Mouse (Mus musculus) c-Kit-negative CD71-positive TER-119-positive erythroid progenitor cells, embryonic 14.5 days (primary cell): Measurements from ENCODE around the gene Ccdc144b.

Source experiments
- DNase-seq: peaks from one replicate; pipeline ENCODE4 v3.0.0-alpha.2; 2013; ENCODE audit warnings: low read depth, low spot score

The Ccdc144b gene

DNA sequence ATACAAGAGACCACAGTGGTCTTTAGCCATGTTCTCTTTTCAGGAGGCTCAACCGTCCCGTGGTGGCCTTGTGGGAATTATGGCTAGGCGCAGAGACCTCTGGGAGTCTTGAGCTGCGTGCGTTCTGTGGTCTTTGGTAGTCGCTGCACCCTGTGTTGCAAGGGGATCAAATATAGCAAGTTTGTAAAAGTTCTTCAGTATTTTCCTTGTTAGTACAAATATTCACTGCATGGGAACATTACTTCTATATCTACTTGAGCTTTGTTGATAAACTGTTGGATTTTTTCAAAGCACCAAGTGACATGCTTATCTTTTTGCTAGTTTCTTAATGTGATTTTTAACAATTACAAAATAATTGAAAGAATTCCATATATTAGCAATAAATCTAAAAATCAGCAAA, at the start of gene Ccdc144b:
Ccdc144b (minus strand) TSS at position 101 of the 400 bp plus-strand sequence.
- DNase-seq, result no peak

DNA sequence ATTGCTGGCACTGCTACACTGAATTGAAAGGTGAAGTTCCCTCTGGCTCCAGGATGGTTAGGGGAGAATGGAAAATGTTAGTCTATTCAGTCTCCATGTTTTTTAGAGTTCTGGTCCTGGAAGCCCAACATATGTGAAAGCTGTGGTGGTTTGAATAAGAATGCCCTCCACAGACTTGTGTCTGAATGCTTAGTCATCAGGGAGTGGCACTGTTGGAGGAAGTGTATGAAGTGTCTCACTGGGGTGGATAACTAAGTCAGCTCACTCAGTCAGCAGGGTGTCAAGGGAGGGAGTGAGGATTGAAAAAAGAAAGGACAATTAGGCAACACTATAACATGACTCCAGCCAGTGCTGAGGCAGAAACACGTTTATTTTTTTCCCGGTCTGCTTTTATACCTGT, 42.0 kb upstream of the Ccdc144b start:
- no peak for DNase-seq

DNA sequence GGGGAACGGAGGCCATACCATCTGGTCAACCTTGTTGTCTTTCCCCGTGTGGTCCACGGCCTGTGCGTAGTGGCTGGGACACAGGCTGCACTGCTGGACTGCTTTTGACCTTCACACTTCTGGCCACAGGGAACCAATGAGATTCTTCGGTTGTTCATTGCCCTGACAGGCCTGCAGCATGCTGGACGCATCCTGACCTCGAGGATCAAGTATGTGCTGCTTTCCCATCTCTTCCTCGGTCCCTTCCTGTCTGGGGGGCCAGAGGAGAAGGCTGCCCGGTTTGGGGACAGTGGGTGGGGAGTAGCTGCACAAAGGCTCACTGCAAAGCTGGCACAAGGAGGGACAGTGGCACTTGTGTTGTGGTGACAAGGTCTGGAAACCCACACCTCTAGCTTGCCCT, 34.2 kb upstream of the Ccdc144b start:
- no peak for DNase-seq

DNA sequence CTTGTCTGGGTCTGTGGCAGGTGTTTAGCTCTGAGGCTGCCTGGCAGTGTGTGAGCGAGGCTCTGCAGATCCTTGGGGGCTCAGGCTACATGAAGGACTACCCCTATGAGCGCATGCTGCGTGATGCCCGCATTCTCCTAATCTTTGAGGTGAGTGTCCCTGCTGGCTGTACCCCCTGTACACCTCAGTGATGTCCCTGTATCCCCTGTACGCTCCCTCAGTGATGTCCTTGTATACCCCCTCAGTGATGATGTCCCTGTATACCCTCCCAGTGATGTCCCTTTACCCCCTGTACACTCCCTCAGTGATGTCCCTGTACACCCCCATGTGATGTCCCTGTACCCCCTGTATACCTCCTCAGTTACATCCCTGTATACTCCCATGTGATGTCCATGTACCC, 32.0 kb upstream of the Ccdc144b start:
- DNase-seq, result no peak

DNA sequence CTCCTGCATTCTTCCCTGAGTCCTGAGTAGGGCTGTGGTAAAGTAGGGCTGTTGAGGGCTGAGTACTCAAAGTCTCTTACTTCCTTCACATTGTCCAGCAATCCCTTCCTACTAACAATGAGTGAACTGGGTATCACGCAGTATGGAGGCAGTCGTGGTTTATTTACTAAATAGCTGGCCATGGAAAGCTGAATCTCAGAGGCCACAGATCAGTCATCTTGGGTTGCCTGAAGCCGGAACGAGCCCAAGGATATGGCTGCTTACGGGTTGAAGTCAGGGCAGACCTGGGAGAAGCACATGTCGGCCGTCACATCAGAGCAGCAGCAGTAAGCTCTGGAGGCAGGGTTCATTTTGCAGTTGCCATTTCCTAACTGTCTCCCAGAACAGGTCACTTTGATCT, 30.0 kb upstream of the Ccdc144b start:
- no peak for DNase-seq

DNA sequence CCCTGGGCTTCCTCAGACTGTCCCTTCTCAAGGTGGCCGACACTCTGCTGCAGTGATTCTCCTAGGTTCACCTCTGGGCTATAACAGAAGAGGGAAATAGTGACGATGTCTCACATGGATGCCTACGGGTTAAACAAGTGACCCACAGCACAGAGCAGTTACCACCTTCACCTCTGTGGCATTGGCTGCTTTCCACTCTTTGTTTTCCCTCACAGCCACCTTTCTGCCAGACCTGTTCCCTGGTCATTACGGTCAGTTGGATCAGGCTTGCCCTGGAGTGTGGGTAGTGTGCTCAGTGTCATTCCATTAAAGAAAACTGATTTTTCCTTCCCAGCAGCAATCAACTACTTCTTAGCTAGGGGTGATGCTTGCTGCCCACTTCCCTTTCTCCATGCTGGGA, 29.5 kb upstream of the Ccdc144b start:
- no peak for DNase-seq

DNA sequence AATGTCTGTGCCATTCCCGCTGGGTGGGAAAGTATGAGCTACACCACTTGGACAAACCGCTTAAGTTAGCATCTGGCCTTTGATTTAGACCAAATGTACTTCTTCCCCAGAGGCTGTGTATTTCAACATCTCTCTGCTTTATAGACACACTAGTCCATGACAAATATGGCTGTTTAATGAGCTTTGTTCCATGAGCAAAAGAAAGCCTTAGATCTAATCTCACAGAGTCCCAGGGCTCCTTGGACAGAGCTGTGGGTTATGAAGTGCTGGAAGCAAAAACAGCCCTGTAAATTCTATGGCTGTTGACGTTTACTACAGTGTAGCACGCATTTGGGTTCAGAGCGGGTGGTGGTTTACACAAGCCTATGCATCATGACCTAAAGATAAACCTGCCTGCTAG, 27.4 kb upstream of the Ccdc144b start:
- no peak for DNase-seq

DNA sequence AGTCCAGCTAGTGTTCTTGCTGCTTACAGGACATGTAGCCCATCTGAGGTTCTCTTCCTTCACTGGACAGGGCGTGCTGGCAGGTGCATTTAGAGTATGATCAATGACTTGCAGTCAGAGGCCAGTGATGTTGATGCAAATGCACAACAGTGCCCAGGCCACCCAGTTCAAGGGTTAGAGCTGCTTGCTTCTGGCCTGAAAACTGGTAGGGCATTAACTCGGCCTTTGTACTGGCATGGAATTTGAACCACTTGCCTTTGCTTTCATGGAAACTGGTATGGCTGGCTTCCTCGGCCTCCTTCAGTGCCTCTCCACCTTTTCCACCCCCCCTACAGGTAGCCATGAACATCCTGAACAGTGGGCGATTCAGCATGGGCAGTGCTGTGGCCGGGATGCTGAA, 26.5 kb upstream of the Ccdc144b start:
- DNase-seq, result no peak

DNA sequence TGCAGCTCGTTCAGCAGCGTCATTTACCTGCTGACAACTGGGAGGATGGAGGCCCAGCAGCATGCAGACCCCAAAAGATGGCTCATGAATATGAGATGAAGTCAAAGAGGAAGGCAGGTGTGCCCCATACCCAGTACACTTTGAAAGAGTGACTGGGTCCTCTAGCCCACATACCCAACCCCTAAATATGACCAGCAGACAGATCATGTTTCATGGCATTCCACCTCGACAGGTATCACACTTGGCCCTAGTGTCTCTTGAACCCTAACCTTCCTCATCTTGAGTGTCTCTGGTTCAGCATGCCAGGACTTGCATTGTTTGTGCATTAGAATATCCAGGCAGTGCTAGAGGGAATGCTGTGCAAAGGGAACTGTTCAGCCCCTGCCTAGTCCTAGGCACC, 24.0 kb upstream of the Ccdc144b start:
- no peak for DNase-seq

DNA sequence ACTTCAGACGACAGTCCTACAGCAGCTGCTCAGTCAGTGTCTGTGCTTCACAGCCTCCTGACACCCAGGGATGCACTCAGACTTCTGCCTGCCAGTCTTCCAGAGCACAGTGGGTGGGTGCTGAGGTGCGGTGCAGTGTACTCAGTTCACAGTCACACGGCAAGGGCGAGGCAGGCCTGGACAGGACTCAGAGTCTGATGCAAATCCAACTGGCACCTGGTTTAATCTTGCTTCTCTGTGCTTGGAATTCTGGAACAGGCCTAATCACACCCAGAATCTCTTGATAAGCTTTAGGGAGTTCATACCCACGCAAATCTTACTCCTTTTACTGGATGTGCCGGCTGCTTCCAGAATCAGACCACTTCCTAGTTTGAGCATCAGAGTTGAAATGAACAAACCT, 22.1 kb upstream of the Ccdc144b start:
- no peak for DNase-seq

DNA sequence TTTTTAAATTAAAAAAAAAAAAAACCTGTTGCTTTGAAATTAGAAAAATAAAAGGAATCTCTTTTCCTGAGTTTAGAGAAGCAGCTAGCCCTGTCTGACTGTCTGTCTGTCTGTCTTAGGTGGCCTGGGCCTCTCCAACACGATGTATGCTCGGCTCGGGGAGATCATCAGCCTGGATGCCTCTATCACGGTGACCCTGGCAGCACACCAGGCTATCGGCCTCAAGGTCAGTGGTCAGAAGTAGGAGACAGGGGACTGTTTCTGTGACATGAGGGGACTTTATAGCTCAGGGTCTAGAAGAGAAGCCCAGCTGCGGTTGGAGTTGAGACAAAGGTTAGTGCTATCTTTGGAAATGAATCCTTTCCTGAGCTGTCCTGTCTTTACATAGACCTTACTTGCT, 20.9 kb upstream of the Ccdc144b start:
- DNase-seq, result no peak

DNA sequence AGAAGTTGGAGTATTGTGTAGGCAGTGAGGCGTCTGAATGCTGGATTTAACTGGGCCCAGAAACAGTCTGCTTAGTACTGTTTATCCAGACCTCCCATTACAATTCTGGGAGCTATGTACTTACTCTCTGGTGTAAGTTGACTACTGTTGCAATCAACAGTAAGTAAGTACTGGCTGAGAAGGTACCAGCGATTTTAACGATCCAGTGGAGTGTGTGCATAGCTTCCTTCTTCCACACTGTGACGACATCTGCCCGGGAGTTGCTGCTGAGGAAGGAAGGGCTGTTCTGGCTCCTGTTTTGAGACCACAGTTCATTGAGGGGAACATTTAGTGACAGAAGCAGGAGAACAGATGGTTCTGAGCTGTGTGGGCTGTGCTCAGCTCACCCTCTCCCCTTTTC, 17.7 kb upstream of the Ccdc144b start:
- DNase-seq, result no peak

DNA sequence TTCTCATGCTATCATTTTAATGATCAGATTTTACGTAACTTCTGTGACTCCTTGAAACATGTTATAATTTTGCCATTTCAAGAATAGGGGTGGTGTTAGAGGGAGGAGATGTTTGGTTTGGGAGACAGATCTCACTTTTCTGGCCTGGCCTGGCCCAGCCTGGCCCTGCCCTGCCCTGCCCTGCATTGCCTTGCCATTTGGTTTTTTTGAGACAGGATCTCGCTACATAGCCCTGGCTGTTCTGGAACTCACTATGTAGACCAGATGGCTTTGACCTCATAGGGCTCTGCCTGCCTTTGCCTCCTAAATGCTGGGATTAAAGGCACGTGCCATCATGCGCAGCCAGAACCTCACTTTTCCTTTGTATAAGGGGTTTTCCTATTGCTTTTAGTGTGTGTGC, 17.1 kb upstream of the Ccdc144b start:
- no peak for DNase-seq

DNA sequence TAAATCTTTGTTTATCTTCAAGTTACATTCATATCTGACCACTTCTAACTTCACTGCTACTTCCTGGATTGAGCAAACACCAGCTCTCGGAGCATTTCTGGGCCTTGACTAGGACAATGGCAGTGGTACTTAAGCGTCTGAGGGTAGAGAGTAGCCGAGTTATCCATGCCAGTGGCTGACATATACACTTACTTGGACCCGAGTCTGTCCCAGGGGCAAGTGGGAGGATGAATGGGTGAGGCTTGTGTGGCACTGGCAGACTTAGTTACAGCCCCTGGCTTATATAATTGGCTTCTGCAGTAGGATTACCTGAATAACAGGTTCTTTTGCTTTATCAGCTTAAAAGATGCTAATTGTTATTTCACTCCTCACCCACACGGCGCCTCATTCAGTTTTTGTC, 14.4 kb upstream of the Ccdc144b start:
- no peak for DNase-seq

DNA sequence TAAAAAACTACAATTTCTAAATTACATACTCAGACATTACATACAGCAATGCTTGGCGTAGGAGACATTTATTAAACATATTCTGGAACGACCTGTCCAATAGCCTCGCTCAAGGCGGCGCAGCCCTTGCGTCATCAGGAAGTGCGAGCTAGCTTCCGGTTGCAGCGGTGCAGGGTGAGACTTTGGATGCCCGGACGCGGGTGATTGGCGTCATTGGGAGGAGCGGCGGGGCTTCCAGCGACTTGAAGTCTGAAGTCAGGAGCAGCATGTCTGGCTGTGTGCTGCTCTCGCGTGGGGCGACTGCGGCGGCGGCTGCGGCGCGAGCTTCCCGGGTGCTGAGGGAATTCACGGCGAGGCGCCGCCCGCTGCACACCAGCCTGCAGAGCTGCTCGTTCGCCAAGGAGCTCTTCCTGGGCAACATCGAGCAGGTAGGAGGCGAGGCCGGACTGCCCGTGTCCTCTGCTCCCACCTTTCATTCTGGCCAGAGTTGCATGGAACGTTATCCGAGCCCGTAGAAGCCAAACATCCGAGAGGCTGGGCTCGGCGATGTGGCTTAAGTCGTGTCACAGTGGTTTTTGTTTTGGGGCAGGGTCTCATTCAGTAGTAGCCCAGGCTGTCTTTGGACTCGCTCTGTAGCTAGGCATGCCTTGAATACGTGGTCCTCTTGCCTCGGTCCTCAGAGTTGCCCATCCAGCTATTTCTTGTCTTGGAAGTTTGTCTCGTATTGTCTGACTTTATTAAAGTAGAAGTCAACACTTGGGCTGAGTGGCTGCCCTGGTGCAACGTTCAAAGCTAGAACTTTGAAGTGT, 12.7 kb upstream of the Ccdc144b start, which contains the start of gene Acad9:
Acad9 (plus strand) TSS at position 137 of the 809 bp plus-strand sequence.
- DNase-seq, result peak; percentile 74

DNA sequence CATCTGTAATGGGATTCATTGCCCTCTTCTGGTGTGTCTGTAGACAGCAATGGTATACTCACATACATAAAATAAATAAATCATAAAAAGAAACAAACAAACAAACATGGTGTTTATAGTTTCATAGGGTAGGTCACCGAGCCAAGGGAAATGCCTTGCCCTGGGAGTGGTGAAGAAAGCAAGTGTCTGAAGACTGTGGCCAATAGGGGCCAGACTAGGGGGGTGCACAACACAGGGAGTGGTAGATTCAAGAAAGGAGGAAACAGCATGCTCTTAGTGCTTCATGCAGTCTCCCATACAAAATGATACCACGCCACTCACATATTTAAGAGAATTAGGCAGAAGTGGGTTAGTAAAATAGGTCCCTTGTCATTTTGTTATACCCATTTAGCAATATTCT, 11.8 kb upstream of the Ccdc144b start:
- no peak for DNase-seq

DNA sequence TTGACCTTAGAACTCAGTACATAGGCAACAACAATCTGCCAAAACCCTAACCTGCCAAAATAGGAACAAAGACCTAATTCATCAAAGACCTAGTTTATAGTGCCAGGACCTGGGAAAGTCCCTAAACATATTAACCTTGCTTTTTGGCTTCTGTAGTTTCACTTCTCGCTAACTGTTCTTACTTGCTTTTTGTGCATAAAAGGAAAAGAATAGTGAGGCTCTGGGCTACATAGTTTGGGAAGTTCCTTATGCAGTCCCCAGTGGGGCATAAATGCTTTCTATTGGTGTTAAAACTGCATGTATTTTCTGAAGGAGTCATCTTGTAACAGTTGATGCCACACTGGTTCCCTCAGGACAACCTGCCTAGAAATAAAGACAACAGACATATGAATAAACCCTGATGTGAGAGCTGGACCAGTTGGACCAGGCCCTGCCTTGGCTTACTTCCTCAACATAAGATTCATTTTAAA, 11.3 kb upstream of the Ccdc144b start:
- DNase-seq, result no peak

DNA sequence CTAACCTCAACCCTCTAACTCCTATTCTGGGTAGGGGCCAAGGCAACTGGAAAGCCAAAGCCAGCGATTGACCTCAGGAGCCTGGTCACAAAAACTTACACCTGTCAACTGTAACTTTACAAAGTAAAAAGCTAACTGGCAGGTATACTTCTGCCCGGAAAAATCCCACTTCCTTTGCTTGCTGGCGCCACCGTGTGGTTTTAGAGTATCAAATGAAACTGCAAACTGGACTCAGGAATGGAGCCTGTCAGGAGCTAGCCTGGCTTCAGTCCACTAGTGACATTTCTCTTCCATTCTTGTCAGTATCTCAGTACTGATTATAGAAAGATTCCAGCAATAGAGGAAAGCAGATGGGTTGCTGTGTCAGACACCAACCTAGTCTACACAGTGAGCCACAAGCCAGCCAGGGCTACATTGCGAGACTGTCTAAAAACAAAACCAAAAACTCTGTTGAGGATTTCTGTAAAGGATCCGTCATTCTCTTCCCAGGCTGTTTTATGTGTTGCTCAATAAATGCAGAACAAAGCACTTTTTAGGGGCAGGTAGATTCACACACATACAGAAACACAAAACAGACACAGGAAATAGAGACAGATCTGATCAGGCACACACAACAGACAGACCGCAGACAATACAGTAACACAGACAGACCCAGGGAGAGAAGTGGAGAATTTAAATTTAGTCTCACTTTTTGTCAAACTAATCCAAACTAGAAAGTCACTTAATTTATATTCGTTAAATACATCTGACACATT, 6.9 kb upstream of the Ccdc144b start:
- DNase-seq, result no peak

DNA sequence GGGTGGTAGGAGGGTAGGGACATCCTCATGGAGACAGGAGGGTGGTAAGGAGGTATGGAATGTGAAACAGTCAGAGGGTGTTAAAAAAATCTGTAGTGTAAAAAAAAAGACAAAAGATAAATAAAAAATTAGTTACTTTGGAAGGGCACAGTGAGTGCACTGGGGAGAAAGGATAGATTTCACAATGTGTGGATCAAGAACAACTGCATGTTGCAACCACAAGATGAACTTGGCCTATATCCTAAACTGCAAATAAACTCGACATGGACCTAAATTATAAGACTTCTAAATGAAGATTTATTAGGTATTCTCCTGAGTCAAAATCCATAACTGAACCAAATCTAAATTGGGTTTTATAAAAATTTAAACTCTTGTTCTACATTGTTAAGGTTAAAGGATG, 4.2 kb downstream of the Ccdc144b start:
- DNase-seq, result no peak

DNA sequence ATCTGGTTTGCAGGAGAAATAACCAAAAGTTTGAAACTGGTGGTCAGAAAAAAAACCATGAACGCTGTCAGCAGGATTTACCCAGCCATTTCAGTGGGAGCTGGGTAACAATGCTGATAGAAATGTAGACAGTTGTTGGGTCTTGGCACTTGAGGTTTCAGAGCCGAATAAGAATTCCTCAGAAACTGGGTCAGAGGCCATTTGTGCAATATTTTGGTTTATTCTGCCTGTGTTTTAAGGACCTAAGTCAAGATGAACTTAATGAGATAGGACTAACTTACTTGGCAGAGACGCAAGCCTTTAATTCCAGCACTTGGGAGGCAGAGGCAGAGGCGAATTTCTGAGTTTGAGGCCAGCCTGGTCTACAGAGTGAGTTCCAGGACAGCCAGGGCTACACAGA, 8.3 kb downstream of the Ccdc144b start:
- no peak for DNase-seq

DNA sequence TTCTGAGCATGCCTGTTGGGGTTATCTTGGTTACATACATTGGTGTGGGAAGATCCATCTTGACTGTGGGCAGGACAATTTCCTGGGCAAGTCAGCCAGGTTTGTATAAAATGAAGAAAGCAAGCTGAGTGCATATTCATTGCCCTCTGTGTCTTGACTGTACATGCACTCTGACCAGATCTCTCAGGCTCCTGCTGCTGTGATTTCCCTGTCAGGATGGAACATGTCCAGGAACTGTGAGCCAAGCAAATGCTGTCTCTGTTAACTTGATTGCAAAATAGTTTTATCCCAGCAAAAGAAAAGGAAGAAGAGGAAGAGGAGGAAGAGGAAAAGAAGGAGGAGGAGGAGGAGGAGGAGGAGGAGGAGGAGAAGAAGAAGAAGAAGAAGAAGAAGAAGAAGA, 8.8 kb downstream of the Ccdc144b start:
- no peak for DNase-seq

DNA sequence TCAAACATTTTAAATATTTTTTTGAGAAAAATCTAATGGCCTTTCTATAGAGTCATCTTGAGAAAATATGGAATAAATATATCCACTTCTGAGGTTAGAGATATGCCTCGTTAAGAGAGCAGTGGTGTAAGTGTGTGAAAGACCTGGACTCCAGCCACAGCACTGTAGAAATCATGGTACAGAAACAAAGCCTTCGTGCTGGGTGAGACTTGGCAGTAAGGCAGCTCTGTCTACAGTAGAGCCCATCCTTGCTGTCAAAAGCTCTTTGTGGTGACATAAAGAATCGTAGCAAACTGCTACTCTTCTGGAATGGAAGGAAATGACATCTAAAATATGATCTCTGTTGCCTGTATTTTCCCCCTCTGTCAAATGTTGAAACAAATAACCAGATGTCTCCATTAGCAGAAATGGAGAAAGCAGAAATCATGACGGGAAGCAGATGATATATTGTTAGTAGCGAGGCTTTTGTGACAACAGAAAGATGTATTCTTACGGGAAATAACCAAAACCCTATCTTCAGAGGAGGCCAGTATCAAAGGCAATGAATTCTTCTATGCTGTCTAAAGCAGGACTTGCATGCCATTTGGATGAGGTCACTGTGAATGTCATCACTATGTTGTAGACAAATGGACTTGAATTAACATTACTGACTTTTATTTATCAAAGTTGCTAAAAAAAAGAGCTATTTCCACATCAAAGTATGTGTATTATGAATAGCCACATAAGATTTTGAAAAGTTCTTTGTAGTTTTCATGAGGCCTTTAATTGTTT, 21.4 kb downstream of the Ccdc144b start:
- no peak for DNase-seq
